Mouse (Mus musculus) stomach, postnatal 0 days (tissue): ENCODE measurements around the gene Bcl2l14.

Experiments
- CTCF ChIP-seq: IDR thresholded peaks from 2 replicates; pipeline ENCODE4 v1.5.1; 2016; ENCODE audit warnings: antibody characterized with exemption, low read depth, mild to moderate bottlenecking, moderate library complexity
- EP300 ChIP-seq: optimal IDR thresholded peaks from 2 replicates; pipeline ENCODE3; 2016; ENCODE audit warnings: antibody characterized with exemption

- TF ChIP-seq CTCF (no peak), EP300 (no peak)
Observed at GRCm38 (mm10) chr6:134372946-134373345, 23.2 kb upstream of the Bcl2l14 start.
